Mouse (Mus musculus) adrenal gland (tissue): Measurements from ENCODE around the gene Acot8.
"Not testable (repeated sequence)": the region's sequence is repeated elsewhere in the genome, so short reads cannot be mapped to it uniquely, and the experiment has no call there.

Source experiments
- intact Hi-C: fragments of 180-260 bp; cut with DNase I; formaldehyde crosslinking; loops from one replicate; pipeline ENCODE4 v1.15.1; 2025

Acot8 gene

DNA sequence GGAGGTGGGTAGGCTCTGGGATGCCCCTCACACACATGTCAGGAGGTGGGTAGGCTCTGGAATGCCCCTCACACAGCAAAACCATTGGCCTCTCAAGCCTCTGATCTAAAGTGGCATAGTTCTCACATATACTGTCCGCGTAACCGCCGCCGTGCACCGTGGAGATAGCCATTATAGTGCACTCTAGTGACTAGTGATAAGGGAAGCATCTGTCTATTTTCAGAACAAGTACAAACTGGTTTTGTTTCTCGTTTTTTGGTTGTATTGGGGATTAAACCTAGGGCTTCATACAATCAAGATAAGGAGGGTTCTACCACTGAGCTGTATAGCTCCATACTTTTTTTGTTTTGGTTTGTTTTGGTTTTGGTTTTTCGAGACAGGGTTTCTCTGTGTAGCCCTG lies 11.1 kb upstream of the Acot8 start:
- intact Hi-C loops, result no loop called here

DNA sequence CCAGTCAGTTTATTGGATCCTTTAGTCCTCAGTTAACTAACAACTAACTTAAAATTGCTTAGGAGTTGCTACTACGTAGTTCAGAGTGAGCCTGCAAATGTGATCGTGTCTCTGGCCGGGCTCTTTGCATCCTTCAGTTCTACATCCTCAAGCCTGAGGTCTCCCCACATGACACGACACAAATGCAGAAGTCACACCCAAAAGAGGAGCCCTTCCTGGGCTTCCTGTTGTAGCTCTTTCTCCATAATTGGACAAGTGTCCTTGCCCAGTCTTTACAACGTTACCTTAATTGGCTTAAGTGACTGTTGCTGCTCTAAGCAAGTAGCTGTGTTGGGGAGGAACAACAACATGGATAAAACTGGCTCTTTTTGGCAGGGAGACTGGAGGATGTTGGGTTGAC lies 10.7 kb upstream of the Acot8 start:
- intact Hi-C loops, result no loop called here

DNA sequence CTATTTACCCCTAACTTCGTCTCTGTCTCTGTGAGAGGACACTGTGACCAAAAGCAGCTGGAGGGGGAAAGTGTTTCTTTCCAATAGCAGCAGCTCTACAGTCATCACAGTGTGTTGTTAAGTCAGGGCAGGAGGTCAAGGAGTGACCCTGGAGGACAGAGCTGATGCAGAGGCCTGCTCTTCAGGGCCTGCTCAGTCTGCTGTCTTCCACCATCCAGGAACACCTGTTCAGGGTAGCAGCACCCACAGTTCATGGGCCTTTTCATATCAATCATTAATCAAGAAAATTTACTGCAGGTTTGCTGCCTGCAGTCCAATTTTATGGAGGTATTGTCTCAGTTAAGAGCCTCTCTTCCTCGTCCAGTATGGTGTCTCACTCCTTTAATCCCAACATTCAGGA lies 8.9 kb upstream of the Acot8 start:
- intact Hi-C loops, result no loop called here

DNA sequence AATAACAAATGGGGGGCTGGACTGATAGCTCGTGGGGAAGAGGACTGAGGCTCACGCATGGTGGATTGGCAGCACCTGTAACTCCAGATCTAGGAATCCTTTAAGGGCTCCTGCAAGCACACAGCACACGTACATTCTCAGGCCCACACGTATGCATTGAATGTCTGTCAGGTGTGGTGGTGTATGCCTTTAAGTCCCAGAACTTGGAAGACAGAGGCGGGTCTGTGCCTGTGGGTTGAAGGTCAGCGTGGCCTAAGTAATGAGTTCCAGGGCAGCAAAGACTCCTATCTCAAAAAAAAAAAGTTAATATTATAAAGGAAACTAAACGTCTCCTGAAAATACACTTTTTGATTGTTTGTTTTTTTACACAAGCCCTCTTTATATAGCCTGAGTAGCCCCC lies 1.9 kb upstream of the Acot8 start:
- intact Hi-C loops, result no loop called here

DNA sequence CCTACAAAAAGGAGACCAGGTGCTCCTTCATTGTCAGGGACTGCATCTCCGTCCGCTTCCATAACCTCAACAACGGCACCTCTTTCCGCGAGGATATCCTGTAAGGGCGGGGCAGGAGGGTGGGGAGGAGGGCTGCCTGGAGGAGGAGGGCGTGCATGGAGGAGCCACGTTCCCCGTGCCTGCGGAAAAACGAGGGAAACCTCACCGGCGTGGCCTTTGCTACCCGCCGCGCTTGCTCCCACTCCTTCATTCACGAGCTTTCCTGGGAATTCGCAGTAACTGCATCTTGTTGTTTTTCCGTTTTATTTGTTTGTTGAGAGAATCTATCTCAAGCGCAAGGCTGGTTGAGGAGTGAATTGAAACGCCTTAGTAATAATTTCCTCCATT lies 643 bp upstream of the Acot8 start:
- intact Hi-C loops, result no loop called here

DNA sequence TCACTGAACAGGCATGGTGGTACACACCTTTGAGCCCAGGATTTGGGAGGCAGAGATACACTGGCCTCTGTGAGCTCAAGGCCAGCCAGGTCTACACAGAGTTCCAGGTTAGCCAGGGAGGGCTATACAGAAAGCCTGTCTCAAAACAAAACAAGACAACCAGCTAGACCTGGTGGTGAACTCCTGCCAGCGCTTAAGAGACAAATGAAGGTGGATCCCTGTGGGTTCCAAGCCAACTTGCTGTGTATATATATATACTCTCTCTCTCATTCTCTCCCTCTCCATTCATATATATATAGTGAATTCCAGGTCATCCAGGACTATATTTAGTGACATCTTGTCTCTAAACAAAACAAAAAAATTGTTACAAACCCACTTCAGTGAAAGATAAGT lies 765 bp downstream of the Acot8 start:
- intact Hi-C loops, result no loop called here

DNA sequence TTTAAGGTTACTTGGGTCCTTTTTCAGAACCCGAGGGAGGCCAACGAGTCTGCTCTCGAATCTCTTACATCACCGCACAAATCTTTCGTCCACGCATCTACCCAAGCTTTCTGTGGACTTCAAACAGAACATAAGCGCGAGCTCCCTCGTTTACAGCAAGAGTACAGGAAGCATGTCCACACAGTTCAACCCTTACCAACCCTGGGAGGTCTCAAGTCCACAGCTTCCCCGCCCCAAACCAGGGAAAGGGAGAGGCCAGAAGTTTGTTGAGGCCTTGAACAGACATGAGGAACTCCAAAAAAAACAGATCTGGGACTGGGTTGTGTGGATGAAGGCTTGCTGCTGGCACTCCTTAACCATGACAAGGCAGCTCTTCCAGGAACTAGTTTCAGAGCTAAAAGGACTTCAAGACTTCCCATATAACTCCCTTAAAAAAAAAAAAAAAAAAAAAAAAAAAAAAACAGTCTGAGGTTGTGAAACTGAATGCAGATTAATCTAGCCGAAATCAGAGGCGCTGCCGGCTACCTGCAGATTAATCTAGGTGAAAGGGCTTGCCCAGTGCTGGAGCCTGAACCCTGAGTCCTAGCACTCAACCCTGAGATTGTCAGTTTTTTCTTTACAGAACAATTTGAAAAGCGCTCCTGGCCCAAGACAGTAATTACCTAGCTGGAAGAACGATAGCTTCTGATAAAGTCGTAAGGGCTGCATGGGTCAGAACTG lies 1.3 kb downstream of the Acot8 start:
- intact Hi-C loops, result no loop called here

DNA sequence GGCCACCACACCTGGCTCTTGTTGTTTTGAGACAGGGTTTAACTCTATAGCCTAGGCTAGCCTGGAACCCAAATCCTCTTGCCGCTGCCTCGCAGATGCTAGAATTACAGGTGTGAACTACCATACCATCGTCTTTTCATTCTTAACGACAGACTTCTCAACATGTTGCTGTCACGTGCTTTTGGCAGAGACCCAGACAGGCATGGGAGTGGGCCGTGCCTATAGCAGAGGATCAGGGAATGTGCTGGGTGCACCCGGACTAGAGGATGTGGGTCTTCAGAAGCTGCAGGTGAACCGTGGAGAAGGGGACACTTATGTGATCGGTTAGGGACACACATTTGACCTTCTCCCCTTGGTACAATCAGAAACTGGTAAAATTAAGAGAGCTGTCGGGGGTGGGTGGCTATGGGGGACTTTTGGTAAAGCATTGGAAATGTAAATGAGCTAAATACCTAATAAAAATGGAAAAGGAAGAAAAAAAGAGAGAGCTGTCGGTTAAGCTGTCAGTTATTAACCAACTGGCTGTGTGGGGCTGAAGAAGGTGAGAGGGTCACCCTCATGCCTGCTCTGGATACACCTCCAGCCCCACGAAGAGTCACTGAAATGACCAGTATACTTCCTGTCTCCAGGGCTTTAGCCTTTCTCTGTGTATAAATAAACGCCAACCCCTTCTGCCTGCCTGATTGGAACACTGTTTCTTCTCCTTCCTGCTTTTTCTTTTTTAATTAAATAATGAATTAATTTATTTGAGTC lies 4.3 kb downstream of the Acot8 start:
- intact Hi-C loops, result no loop called here

DNA sequence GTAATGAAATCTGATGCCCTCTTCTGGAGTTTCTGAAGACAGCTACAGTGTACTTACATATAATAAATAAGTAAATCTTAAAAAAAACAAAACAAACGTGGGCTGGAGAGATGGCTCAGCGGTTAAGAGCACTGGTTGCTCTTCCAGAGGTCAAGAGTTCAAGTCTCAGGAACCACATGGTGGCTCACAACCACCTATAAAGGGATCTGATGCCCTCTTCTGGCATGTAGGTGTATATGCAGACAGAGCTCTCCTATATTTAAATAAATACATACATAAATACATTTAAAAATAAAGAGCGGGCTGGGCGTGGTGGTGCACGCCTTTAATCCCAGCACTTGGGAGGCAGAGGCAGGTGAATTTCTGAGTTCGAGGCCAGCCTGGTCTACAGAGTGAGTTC lies 6.1 kb downstream of the Acot8 start:
- intact Hi-C loops, result not testable (repeated sequence)

DNA sequence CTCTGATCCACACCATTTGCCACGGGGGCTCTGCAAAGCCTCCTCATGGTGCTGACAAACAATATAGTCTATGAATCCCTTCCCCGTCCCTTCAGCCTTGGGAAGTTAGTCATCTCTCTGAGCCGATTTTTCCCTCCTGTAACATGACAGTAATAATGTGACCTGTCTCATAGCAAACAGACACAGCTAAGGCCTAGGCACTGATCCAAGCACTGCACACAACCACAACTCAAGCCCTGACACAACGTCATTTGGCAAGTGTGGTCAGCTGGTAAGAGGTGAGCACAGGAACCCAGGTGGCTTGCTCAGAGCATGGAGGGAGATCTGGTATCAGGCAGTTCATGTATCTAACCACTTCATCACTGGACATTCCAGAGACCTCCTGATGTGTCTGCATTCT lies 8.8 kb downstream of the Acot8 start:
- intact Hi-C loops, result no loop called here

DNA sequence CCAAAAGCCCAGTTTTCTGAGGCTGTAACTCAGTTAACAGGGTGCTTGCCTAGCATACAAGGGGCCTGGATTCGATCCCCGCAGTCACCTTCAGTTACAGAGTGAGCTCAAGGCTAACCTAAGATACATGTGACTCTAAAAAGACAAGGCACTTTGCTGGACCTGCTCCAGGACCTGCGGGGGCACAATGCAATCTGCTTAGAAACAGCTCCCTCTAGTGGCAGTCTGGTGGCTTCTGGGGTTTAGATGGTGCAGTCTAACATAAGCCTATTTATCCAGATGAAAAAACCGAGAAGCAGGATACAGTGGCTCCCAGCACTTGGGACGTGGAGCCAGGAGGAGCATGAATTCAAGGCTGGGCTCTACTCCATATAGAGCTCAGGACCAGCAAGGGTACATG lies 10.4 kb downstream of the Acot8 start:
- intact Hi-C loops, result no loop called here

DNA sequence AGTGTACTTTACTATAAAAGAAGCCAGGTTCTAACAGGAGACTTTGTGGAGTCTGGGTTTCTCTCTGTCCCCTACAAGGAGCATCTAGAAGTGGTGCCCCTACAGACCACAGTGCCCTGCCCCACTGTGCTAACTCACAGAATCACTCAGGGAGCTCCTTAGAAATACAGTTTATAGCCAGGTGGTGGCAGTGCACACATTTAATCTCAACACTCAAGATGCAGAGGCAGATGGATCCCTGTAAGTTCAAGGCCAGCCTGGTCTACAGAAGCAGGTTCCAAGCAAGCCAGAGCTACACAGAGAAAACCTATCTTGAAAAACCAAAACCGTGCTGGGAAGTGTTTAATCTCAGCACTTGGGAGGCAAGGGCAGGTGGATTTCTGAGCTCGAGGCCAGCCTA lies 10.9 kb downstream of the Acot8 start:
- intact Hi-C loops, result no loop called here

DNA sequence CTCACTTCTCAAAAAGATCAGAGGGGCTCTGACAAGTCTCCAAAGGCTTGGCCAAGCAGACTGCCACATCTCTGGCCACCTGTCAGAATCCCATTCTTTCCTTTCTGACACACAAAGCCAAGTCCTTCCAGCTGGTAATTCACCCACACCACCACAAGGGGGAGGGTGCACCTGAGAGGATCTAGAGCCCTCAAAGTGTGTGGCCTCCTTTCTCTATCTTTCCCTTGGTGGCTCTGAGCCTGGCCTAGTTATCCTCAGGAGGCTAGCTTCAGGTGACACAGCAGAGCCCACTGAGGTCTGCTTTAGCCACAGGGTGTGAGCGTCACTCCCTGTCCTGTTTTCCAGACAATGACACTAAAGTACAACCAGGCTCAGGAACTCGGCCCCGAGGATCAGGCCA lies 11.4 kb downstream of the Acot8 start:
- intact Hi-C loops, result no loop called here

DNA sequence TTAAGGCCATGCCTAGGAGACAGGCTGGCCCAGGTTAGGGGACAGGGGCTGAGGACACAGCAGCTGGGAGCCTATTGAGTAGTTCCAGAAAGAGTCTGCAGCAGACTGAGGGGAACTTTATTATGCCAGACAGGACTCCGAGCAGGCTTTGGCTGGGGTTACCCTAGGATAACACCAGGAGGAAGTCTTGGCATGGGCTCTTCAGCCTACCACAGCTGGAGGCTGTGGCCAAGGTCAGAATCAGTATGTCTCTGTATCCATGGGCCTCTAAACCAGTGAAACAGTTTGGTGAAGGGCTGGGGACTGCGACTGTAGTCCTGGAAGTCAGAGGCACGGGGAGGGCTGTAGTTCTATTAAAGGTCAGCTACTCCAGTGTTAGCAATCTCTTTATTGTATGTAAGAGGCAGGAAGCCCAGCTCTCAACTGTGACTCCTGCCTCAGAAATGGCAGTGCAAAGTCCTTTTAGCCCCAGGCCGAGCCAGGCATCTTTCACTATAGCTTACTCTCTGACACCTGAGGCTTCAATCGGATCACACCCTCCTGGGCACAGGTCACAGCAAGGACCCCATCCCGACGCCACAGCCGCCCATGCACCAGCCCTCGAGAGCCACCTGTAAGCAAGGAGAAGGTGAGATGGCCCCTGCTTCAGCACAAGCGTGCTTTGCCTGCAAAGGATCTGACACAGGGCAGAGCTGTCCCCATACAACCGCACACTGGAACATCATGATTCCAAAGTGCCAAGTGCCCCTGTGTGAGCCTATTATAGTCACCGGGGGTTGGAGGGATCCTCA lies 12.1 kb downstream of the Acot8 start:
- intact Hi-C loops, result no loop called here

DNA sequence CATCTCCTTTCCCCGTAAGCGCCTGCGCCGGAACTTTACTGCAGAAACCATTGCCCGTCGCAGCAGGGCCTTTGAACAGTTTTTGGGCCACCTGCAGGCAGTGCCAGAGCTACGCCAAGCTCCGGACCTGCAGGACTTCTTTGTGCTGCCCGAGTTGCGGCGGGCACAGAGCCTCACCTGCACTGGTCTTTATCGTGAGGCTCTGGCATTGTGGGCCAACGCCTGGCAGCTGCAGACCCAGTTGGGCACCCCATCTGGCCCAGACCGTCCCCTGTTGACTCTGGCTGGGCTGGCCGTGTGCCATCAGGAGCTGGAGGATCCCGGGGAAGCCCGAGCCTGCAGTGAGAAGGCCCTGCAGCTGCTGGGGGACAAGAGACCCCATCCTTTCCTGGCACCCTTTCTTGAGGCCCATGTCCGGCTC lies 12.8 kb downstream of the Acot8 start:
- intact Hi-C loops, result no loop called here

DNA sequence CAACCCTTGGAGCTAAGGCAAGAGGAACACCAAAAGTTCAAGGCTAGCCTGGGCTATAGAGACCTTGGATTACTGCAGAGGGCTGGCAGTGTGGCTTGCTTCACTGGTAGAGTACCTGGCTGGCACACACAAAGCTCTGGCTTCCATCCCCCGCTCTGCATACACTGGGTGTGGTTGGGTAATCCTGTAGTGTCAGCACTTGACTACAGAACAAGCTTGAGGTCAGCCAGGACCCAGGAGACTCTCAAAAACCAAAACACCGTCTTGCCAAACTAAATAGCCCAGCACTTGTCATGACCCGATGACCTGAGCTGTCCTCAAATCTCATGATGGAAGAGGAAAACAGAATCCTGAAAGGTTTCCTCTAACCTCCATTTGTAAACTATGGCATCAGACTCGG lies 14.2 kb downstream of the Acot8 start:
- intact Hi-C loops, result no loop called here

DNA sequence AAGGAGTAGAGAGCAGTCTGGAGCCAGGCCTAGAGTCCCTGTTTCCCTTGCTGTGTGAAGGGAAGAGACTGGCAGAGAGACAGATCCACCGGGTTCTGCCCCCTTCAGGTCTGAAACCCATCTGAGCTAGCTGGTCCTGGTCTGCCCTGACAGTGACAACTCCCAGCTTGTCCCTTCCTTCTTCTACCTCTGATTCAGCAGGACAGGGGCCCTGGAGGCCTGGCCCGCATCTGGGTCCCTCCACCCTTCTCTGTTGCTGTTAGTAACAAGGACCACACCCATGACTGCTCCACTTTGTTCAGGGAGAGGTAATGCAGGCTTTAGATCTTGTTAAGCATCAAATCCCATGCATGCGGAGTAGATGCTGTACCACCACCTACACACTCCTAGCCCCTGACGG lies 16.3 kb downstream of the Acot8 start:
- intact Hi-C loops, result loop anchor here (5.0 kb wide), 1 partner anchor 41 kb away; the partner anchor contains the start of genes Dnttip1 and Wfdc3

DNA sequence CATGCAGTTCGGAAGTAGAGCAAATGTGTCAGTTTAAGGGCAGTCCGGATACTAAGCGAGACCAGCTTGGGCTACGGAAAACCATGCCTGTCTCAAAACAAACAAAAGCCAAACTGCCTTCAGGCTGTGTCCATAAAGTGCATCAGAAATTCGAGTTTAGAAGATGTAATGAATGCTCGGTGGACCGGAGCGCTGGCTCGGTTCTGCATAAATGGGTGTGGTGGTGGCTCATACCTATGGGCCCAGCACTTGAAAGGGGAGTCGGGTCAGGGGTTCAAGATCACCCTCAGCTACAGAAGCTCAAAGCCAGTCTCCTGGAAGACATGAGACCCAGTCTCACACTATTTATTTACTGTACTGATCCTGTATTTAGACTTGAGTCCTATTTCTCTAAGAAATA lies 16.9 kb downstream of the Acot8 start:
- intact Hi-C loops, result loop anchor here (5.0 kb wide), 1 partner anchor 40 kb away; the partner anchor contains the start of genes Dnttip1 and Wfdc3

DNA sequence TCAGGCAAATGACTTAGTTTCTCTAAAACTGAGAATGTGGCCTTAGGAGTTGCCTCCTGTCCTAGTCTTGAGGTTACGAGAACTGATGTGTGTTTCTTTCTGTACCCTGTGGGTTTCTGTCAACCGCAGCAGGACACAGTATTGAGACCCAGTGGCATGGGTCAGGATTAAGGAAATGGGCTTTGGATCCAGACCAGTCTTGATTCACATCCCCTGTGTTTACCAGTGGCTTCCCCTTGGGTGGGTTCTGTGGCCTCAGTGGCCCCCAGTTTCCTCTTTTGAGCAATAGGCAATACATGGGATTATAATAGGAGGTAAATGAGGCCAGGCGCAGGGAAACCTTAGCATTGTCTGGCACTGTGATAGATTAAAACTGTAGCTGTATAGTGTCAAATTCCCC lies 17.6 kb downstream of the Acot8 start:
- intact Hi-C loops, result loop anchor here (5.0 kb wide), 1 partner anchor 40 kb away; the partner anchor contains the start of genes Dnttip1 and Wfdc3

DNA sequence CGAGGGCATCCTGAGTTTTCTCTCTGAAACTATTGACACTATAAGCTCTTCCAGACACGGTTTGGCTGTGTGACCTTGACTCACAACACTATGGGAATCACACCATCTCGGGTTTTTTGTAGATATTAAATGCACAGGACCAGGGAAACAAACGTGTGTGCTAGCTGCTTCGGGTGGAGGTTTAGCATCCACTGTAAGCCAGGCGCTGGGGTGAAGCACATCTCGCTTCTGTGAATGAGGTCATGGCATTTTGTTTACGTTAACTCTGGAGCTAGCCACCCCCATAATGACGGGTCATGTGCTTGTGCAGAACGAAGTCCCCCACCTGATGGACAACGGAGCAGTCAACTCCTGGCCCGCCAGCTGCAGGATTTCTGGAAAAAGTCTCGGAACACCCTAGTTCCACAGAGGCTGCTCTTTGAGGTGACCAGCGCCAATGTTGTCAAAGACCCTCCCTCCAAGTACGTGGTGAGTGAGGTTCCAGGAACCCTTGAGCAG lies 18.2 kb downstream of the Acot8 start:
- intact Hi-C loops, result loop anchor here (5.0 kb wide), 1 partner anchor 39 kb away; the partner anchor contains the start of genes Dnttip1 and Wfdc3

DNA sequence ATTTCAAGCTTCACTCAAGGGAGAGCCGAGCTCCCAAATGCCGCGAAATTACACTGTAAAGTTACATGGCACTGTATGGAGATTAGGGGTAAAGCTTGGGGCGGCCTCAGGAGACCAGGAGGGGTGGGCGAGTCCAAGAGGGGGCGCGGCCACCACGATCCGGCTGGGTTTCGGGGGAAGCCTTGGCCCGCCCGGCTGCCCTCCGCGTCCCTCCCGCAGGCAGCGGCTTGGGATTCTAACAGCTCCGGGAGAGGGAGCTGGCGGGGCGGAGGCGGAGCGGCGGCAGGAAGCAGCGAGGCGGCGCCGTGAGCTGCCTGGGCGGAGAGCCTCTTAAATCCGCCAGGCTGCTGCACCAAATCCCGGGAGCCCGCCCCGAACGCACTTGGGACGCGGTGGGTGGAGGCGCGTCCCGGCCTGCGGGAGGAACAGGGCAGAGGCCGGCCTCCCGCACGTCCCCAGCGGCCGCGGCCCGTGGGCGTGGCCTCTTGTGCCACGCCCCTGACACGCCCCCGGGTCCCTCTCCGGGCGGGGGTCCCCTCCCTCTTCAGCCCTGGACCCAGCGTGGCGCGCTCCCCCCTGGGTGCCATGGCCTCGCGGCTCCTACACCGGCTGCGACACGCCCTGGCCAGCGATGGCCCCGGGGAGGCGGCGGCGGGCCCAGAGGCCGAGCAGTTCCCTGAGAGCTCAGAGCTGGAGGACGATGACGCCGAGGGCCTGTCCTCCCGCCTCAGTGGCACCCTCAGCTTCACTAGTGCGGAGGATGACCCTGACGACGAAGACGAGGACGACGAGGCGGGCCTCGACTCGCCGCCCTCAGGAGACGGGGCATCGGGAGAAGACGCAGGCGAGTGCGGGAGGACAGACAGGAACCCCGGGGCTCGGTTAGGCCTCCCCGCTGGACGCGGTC lies 18.9 kb downstream of the Acot8 start, which contains the start of gene Snx21:
Snx21 (plus strand) TSS at position 343 of the 907 bp plus-strand sequence.
- intact Hi-C loops, result loop anchor here (5.0 kb wide), 1 partner anchor 38 kb away; the partner anchor contains the start of genes Dnttip1 and Wfdc3
